Mouse (Mus musculus) cerebellum, adult 2 months (tissue): Measurements from ENCODE around the gene Iqcf3. TPM values are rescaled to one million over a fixed set of nuclear protein-coding genes. Genes with fewer than 3 reads are reported as not detected.

ENCODE experiments used
- DNase-seq, 2 experiments: peaks; one replicate each; pipeline ENCODE4 v3.0.0; 2021
- H3K27ac ChIP-seq: fragments of 200-500 bp; 2 replicates; pipeline ENCODE4 v1.5.1; 2012; ENCODE audit warnings: low read length, control low read depth, inconsistent platforms; ENCODE audit not compliant: insufficient read depth
- H3K27me3 ChIP-seq: fragments of 200-500 bp; 2 replicates; pipeline ENCODE4 v1.6.1; 2012; ENCODE audit warnings: inconsistent platforms, mild to moderate bottlenecking, low read length, moderate library complexity; ENCODE audit not compliant: control insufficient read depth, insufficient read depth
- H3K4me1 ChIP-seq: fragments of 200-500 bp; 2 replicates; pipeline ENCODE4 v1.6.1; 2011; ENCODE audit warnings: low read length; ENCODE audit not compliant: control insufficient read depth, insufficient read depth
- H3K4me3 ChIP-seq: fragments of 200-500 bp; replicated peaks from 2 replicates; pipeline ENCODE3; 2011; ENCODE audit warnings: mild to moderate bottlenecking, low read depth, low read length, control low read depth; ENCODE audit not compliant: insufficient read depth
- CTCF ChIP-seq: fragments of 200-500 bp; IDR thresholded peaks from 2 replicates; pipeline ENCODE4 v1.5.1; 2011; ENCODE audit warnings: low read depth, mild to moderate bottlenecking, control low read depth, low read length, moderate library complexity, borderline replicate concordance; ENCODE audit not compliant: insufficient read depth
- POLR2A ChIP-seq: fragments of 200-500 bp; IDR thresholded peaks from 2 replicates; pipeline ENCODE4 v1.6.1; 2011; ENCODE audit warnings: low read length, control low read depth, borderline replicate concordance; ENCODE audit not compliant: insufficient read depth
- WGBS: fragments of 180-500 bp; shearing (Covaris S2); methylation state at CpG from one replicate; pipeline ENCODE4 v1.1.7; 2018; 5-methylcytosine and 5-hydroxymethylcytosine counted together
- polyA plus RNA-seq: library from polyadenylated mRNA; depleted of rRNA; stranded (reverse); fragments of >200 nt; gene quantifications from 2 replicates; pipeline ENCODE4 v1.2.3, GENCODE M21; 2012

Iqcf3 gene
- polyA plus RNA-seq, 1 experiment = not detected

DNA sequence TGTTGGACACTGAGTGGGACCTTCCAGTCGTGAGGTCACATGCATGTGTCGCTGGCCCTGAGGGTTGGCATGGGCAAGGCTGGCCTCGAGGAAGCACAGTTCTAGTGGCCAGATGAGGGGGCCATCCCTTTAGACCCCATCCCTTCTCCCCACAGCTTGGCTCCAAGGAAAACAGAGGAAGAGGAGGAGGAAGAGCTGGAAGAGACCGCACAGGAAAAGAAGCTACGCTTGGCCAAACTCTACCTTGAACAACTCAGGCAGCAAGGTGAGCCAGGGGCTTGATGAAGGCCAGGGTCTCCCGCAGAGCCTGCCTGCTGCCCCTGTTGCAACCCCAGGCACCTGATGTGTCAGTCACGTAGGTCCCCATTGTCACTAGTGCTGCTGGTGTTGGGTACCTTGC is 80.9 kb downstream of the Iqcf3 start:
- no peak overlapping the region for H3K27ac ChIP-seq
- H3K27me3 ChIP-seq = no peaks in the 10 kb centered on the region
- peaks cover 11% of the 10 kb centered on the region for H3K4me1 ChIP-seq
- H3K4me3 ChIP-seq = no peak overlapping the region
- peak in 1 of 2 experiments; percentile 1 for DNase-seq
- WGBS = 91% methylated on average over 7 of the region's 7 CpGs
- TF ChIP-seq POLR2A (no peak), CTCF (no peak)

DNA sequence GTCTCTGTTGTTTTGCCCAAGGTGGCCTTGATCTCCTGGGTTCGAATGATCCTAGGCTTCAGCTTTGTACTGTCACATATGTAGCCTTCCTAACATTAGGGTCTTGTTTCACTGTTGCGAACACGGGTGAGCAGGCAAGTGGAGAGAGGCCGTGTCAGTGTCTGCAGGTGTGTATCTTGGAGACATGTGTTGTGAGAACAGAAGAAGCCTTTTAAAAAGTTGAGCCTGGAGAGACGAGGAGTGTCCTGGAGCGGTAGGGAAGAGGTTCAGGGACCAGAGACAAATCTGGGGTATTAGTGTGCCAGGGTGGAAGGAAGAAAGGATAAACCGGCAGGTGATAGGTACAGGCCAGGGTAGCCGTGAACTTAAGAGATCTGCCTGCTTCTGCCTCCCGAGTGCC is 83.3 kb downstream of the Iqcf3 start:
- Histone ChIP-seq H3K4me1 (peaks cover 19% of the 10 kb centered on the region), H3K27me3 (no peaks in the 10 kb centered on the region), H3K27ac (no peak overlapping the region), H3K4me3 (peak overlapping the region; percentile 87)
- DNase-seq = peak; percentile 5 to 6
- TF ChIP-seq CTCF (no peak), POLR2A (no peak)
- 67% methylated on average over 9 of the region's 9 CpGs for WGBS

DNA sequence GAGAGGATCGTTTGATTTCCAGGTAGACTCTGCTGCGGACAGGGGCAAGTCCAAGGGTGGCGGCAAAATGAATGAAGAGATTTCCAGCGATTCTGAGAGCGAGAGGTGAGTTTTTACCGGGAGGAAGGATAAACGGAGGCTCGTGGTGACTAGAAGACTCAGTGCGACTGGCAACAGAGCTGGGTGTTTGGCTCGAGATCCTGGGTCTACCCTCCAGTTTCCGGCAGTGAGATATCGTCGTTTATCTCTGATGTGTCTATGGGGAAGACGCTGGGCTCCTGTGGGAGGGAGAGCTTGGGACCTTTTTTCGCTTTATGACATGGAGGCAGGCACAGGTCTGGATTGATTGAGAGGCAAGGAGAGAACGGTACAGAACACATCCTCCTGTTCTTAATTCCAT is 83.8 kb downstream of the Iqcf3 start:
- TF ChIP-seq CTCF (no peak), POLR2A (no peak)
- peaks cover 19% of the 10 kb centered on the region for H3K4me1 ChIP-seq
- H3K4me3 ChIP-seq = peak overlapping the region; percentile 87
- peak in 1 of 2 experiments; percentile 5 for DNase-seq
- no peaks in the 10 kb centered on the region for H3K27me3 ChIP-seq
- 3% methylated on average over 16 of the region's 16 CpGs for WGBS
- H3K27ac ChIP-seq = no peak overlapping the region

DNA sequence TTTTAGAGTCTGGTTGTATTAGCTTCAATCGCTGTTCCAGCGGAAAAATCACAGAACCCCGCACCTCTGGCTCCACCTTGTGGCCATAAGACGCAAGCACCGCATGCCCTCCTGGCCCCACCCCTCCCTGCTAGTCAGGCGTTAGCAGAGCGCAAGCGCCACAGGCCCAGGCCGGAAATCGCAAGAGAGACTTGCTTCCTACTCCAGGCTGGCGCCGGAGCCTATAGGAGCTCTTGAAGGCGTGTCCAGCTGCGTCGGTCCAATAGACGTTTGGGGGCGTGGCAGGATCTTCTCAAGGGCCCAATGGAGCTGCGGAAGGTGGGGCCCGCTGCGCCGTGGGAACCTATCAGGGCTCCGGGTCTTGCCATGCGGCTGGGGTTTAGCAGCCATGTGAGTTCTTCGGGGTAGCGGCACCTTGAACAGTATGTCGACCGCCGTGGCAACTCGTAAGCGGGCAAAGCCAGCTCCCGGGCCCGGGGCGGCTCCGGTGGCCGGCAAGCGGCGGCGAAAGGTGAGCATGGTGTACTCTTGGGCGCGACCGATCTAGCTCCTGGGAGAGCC is 84.4 kb downstream of the Iqcf3 start, which contains the start of gene Parp3:
Gene Parp3 (minus strand): TSS at position 26 of the 561 bp plus-strand sequence.
- WGBS = under 1% methylated on average over 41 of the region's 41 CpGs
- peak; percentile 100 for DNase-seq
- Histone ChIP-seq H3K4me1 (peaks cover 23% of the 10 kb centered on the region), H3K27me3 (no peaks in the 10 kb centered on the region), H3K27ac (peak within 1 kb of the TSS; percentile 41), H3K4me3 (peak within 1 kb of the TSS; percentile 87)
- TF ChIP-seq CTCF = peak; percentile 97
- 0 out of 2 replicates have a peak, but pooled peaks have one; percentile 36 for TF ChIP-seq POLR2A

DNA sequence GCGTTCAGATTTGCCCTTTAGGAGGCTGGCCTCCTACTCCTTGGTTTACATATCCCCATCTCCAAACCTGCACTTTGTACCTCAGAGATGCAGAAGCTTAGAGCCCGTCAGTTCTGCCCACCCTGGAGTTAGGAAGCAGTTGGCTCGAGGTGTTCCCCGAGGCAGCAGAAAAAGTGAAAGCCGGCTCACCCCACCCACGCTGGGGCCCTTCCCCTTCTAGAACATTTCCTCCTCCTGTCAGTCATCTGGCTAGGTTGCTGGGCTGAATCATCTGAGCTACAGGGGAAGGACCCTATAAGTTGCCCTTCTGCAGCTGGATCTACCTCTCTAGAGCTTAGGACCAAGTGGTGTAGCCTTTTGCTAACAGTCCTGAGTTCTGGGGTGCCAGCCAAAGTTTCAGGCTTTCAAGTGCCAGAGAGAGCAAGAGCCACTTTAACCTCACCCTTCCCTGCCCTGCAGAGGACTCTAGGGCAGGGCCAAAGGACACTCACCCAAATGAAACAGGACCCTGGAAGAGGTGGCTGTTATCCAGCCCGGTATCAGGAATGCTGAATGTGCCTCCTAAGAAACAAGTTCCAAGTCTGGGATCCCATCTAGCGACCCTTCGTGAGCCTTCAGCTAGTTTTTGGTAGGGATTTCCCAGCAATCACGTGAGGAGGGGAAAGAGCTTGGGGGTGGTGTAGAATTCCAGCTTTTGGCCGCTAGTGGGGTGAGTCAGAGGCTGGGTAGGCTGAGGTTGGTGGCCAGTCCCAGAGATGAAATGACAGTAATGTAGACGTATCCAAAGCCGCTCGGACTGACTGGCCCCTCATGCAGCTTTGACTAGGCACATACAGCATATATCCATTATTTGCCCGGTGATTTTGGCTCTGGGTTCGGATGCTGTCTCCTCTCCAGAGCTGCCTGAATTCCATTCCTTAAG is 85.2 kb downstream of the Iqcf3 start:
- no peak for DNase-seq
- Histone ChIP-seq H3K4me1 (peaks cover 23% of the 10 kb centered on the region), H3K27ac (peak overlapping the region; percentile 41), H3K27me3 (no peaks in the 10 kb centered on the region), H3K4me3 (peak overlapping the region; percentile 43)
- 27% methylated on average over 16 of the region's 16 CpGs for WGBS
- TF ChIP-seq CTCF (no peak), POLR2A (no peak)

DNA sequence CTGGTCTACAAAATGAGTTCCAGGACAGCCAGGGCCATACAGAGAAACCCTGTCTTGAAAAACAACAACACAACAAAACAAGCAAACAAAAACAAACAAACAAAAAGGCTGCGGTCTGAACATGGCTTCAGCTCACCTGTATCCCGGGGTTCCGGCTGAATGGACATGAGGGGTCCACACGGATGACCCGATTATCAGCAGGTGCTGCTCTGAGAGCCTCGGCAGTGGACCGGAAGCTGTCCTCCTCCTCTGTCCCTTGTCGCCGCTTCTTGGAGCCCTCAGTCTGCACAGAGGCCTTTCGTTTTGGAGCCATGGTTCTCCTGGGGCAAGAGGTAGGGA is 85.8 kb downstream of the Iqcf3 start, which contains the start of gene Rrp9:
Gene Rrp9 (plus strand): TSS at position 301 of the 339 bp plus-strand sequence.
- peak within 1 kb of the TSS; percentile 43 for H3K4me3 ChIP-seq

DNA sequence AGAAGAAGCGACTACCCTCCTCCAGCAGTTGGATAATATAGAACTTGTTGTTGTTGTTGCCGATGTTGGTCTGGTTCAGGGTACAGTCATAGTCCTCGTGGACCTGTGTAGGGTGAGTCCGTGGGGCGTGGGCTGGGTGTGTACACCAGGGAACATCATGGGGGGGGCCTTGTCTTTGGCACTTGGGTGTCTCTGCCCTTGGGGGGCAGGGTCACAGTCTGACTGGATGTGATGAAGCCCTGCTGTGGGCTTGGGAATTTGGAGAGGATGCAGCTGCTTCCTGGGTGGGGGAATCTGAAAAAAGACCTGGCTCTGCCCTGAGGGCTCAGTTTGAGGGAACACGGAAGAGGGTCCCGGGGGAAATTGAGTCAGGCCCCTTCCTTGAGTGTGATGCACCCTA is 86.4 kb downstream of the Iqcf3 start:
- 70% methylated on average over 7 of the region's 7 CpGs for WGBS
- no peak overlapping the region for H3K27ac ChIP-seq
- H3K4me1 ChIP-seq = peaks cover 23% of the 10 kb centered on the region
- peak in 1 of 2 experiments; percentile 27 for DNase-seq
- H3K27me3 ChIP-seq = no peaks in the 10 kb centered on the region
- no peak for TF ChIP-seq CTCF
- TF ChIP-seq POLR2A = no peak
- H3K4me3 ChIP-seq = no peak overlapping the region

More for the DNA sequence above, 85.8 kb downstream of the Iqcf3 start, which contains the start of gene Rrp9:
- TF ChIP-seq POLR2A (no peak), CTCF (no peak)
- 82% methylated on average over 10 of the region's 10 CpGs for WGBS
- peak within 1 kb of the TSS; percentile 41 for H3K27ac ChIP-seq
- DNase-seq = peak in 1 of 2 experiments; percentile 21
- peaks cover 23% of the 10 kb centered on the region for H3K4me1 ChIP-seq
- no peaks in the 10 kb centered on the region for H3K27me3 ChIP-seq

DNA sequence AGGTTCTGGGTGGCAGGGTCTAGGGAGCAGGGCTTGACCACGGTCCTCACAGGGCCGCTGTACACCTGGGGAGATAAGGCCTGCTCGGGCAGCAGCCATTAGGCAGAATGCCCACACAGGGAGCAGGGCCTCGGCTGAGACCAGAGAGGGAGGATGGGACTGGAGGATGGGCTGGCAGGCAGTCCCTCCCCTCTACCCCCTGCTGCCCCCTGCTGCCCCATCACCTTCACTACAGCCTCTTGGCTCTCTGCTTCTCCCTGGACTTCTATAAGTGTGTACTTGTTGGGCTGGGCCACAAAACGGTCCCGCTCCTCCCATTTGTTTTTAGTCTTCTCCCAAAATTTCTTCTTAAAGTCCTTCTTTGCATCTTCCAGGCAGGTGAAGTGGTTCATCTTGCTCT is 87.0 kb downstream of the Iqcf3 start:
- H3K27ac ChIP-seq = no peak overlapping the region
- peak; percentile 79 to 81 for DNase-seq
- peak; percentile 68 for TF ChIP-seq CTCF
- TF ChIP-seq POLR2A = 0 out of 2 replicates have a peak, but pooled peaks have one; percentile 24

More for the DNA sequence above, 87.0 kb downstream of the Iqcf3 start:
- Histone ChIP-seq H3K4me1 (peaks cover 18% of the 10 kb centered on the region), H3K27me3 (no peaks in the 10 kb centered on the region), H3K4me3 (no peak overlapping the region)
- 13% methylated on average over 6 of the region's 6 CpGs for WGBS
